Mouse (Mus musculus) limb, embryonic 14.5 days (tissue): ENCODE measurements around the gene Dgkg. TPM values are rescaled to one million over a fixed set of nuclear protein-coding genes. Genes with fewer than 3 reads are reported as not detected.

Experiments used
- ATAC-seq: fragments of 200-750 bp; cut with Nextera tagmentation; 2 replicates; pipeline ENCODE4 v1.8.0; 2017; ENCODE audit warnings: low read depth, moderate number of reproducible peaks, moderate TSS enrichment; ENCODE audit not compliant: low FRiP score
- DNase-seq: peaks from one replicate; pipeline ENCODE4 v3.0.0-alpha.2; 2015; ENCODE audit warnings: low spot score
- H3K27ac ChIP-seq: fragments of 300-500 bp; sonication (generic); replicated peaks from 2 replicates; pipeline ENCODE4 v1.5.1; 2014; ENCODE audit warnings: low read depth, mild to moderate bottlenecking, low read length, moderate library complexity, mixed read lengths
- H3K27me3 ChIP-seq: fragments of 300-500 bp; sonication (generic); 2 replicates; pipeline ENCODE4 v1.6.1; 2014; ENCODE audit warnings: low read length, mixed read lengths; ENCODE audit not compliant: control insufficient read depth, insufficient read depth
- H3K36me3 ChIP-seq: fragments of 300-500 bp; sonication (generic); 2 replicates; pipeline ENCODE4 v1.6.1; 2014; ENCODE audit warnings: mild to moderate bottlenecking, low read length, moderate library complexity, mixed read lengths; ENCODE audit not compliant: control insufficient read depth, insufficient read depth
- H3K4me1 ChIP-seq: fragments of 300-500 bp; sonication (generic); 2 replicates; pipeline ENCODE4 v1.6.1; 2014; ENCODE audit warnings: antibody characterized with exemption, low read length, mixed read lengths; ENCODE audit not compliant: control insufficient read depth, insufficient read depth
- H3K4me2 ChIP-seq: fragments of 300-500 bp; sonication (generic); replicated peaks from 2 replicates; pipeline ENCODE4 v1.6.1; 2014; ENCODE audit warnings: low read depth, mild to moderate bottlenecking, low read length, moderate library complexity; ENCODE audit not compliant: severe bottlenecking
- H3K4me3 ChIP-seq: fragments of 300-500 bp; sonication (generic); replicated peaks from 2 replicates; pipeline ENCODE4 v1.5.1; 2014; ENCODE audit warnings: low read length
- H3K9ac ChIP-seq: fragments of 300-500 bp; sonication (generic); 2 replicates; pipeline ENCODE4 v1.6.1; 2014; ENCODE audit warnings: mild to moderate bottlenecking, low read depth, low read length, moderate library complexity; ENCODE audit not compliant: severe bottlenecking
- H3K9me3 ChIP-seq: fragments of 300-500 bp; sonication (generic); 2 replicates; pipeline ENCODE4 v1.6.1; 2016; ENCODE audit warnings: low read length; ENCODE audit not compliant: control insufficient read depth
- POLR2A ChIP-seq: fragments of 200-500 bp; IDR thresholded peaks from 2 replicates; pipeline ENCODE4 v1.8.0; 2012; ENCODE audit warnings: inconsistent platforms, mild to moderate bottlenecking, moderate library complexity, borderline replicate concordance; ENCODE audit not compliant: insufficient read depth, insufficient read length; ENCODE audit errors: extremely low read depth
- WGBS: fragments of 180-500 bp; shearing (Covaris S2); extraction: QIAGEN DNeasy Blood & Tissue Kit; methylation state at CpG from one replicate; pipeline ENCODE4 v1.1.7; 2014; 5-methylcytosine and 5-hydroxymethylcytosine counted together
- polyA plus RNA-seq, 2 experiments: library from polyadenylated mRNA; depleted of rRNA in 1 of 2; stranded (reverse) in 1 of 2; unstranded in 1 of 2; fragments of >200 nt; fragmentation: Nextera tagmentation in 1 of 2; extraction: Ambion mirVana in 1 of 2; gene quantifications; 2 replicates each; pipeline versions ENCODE4 v1.2.1 to v1.2.3; 2012 to 2014

Gene Dgkg
- polyA plus RNA-seq, 2 experiments, result 0.08 to 0.26 TPM

- WGBS, result 70% methylated on average over 4 of the region's 4 CpGs
These were observed 17.1 kb upstream of the Dgkg start for GRCm38 (mm10) chr16:22674164-22674563.

GRCm38 (mm10) chr16:22664033-22664432, 7.0 kb upstream of the Dgkg start:
- no peak for TF ChIP-seq POLR2A
- H3K27ac ChIP-seq, result no peak overlapping the region
- no peak for ATAC-seq

More at GRCm38 (mm10) chr16:22674164-22674563, 17.1 kb upstream of the Dgkg start:
- DNase-seq (no peak), ATAC-seq (no peak)
- no peaks in the 10 kb centered on the region for H3K4me1 ChIP-seq
- no peak overlapping the region for H3K27ac ChIP-seq
- H3K4me2 ChIP-seq, result no peak overlapping the region
- no peaks in the 10 kb centered on the region for H3K27me3 ChIP-seq
- TF ChIP-seq POLR2A, result no peak
- H3K9me3 ChIP-seq, result no peaks in the 10 kb centered on the region
- no peak overlapping the region for H3K9ac ChIP-seq
- no peak overlapping the region for H3K4me3 ChIP-seq
- H3K36me3 ChIP-seq, result no peaks in the 10 kb centered on the region

DNA sequence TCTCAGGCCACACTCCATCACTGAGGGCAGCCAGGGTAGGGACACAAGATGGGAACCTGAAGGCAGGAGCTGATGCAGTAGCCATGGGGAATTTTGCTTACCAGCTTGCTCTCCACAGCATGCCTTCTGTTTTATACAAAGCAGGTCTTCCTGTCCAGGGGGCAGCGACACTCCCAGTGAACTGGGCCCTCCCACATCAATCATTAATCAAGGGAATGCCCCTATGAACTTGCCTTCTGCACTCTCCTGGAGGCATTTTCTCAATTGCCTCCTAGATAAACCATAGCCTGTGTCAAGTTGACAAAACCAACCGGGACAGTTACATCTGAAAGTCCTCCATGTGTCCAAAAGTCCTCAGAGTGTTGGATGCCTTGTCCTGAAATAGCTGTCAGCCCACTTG, 6.1 kb upstream of the Dgkg start:
- H3K4me3 ChIP-seq, result no peak overlapping the region

More at GRCm38 (mm10) chr16:22664033-22664432, 7.0 kb upstream of the Dgkg start:
- H3K27me3 ChIP-seq, result no peaks in the 10 kb centered on the region
- H3K9ac ChIP-seq, result no peak overlapping the region
- H3K4me2 ChIP-seq, result no peak overlapping the region
- WGBS, result 78% methylated on average over 4 of the region's 4 CpGs
- no peaks in the 10 kb centered on the region for H3K9me3 ChIP-seq
- no peaks in the 10 kb centered on the region for H3K4me1 ChIP-seq
- no peak overlapping the region for H3K4me3 ChIP-seq
- no peak for DNase-seq
- no peaks in the 10 kb centered on the region for H3K36me3 ChIP-seq

GRCm38 (mm10) chr16:22661076-22661475, 4.1 kb upstream of the Dgkg start:
- Histone ChIP-seq H3K27ac (no peak overlapping the region), H3K4me3 (no peak overlapping the region), H3K36me3 (no peaks in the 10 kb centered on the region), H3K9ac (no peak overlapping the region), H3K4me2 (no peak overlapping the region), H3K27me3 (peaks cover 23% of the 10 kb centered on the region), H3K4me1 (peaks cover 9% of the 10 kb centered on the region; the same call in 1 of the 2 replicates), H3K9me3 (no peaks in the 10 kb centered on the region)
- WGBS, result 47% methylated on average over 5 of the region's 5 CpGs
- no peak for TF ChIP-seq POLR2A
- DNase-seq (peak; percentile 18), ATAC-seq (no peak; the same call in 1 of the 2 replicates)

More for the DNA sequence above, 6.1 kb upstream of the Dgkg start:
- H3K9ac ChIP-seq, result no peak overlapping the region
- H3K27me3 ChIP-seq, result peaks cover 3% of the 10 kb centered on the region; the same call in 1 of the 2 replicates
- H3K27ac ChIP-seq, result no peak overlapping the region
- H3K4me1 ChIP-seq, result no peaks in the 10 kb centered on the region
- no peaks in the 10 kb centered on the region for H3K9me3 ChIP-seq
- DNase-seq (no peak), ATAC-seq (no peak)
- no peak overlapping the region for H3K4me2 ChIP-seq
- no peaks in the 10 kb centered on the region for H3K36me3 ChIP-seq
- 50% methylated on average over 2 of the region's 2 CpGs for WGBS
- TF ChIP-seq POLR2A, result no peak

- WGBS, result 67% methylated on average over 16 of the region's 16 CpGs
- no peak overlapping the region for H3K9ac ChIP-seq
- no peaks in the 10 kb centered on the region for H3K36me3 ChIP-seq
- H3K4me2 ChIP-seq, result no peak overlapping the region
- H3K4me3 ChIP-seq, result no peak overlapping the region
- DNase-seq (no peak), ATAC-seq (no peak)
- H3K27ac ChIP-seq, result no peak overlapping the region
- H3K9me3 ChIP-seq, result no peaks in the 10 kb centered on the region
- no peak for TF ChIP-seq POLR2A
- peaks cover 30% of the 10 kb centered on the region for H3K27me3 ChIP-seq
- H3K4me1 ChIP-seq, result peaks cover 9% of the 10 kb centered on the region; the same call in 1 of the 2 replicates
These were observed 1.1 kb upstream of the Dgkg start for GRCm38 (mm10) chr16:22657874-22658789.
